Mouse (Mus musculus) embryo, embryonic 9.5 days (tissue): ENCODE measurements around the gene Gm20517.

Source experiments
- DNase-seq: peaks from one replicate; pipeline ENCODE4 v3.0.0-alpha.2; 2017; ENCODE audit errors: extremely low spot score

The Gm20517 gene

GRCm38 (mm10) chr17:47610849-47611660 is at the start of gene Gm20517, which contains the start of the genes Bysl and Med20:
TSS of gene Gm20517 (plus strand) at chr17:47611589.
TSS of gene Bysl (minus strand) at chr17:47611492.
TSS of gene Med20 (plus strand) at chr17:47611582.
- peak; percentile 98 for DNase-seq

- DNase-seq: no peak
Observed at GRCm38 (mm10) chr17:47562875-47563274, 48.5 kb upstream of the Gm20517 start.

DNA sequence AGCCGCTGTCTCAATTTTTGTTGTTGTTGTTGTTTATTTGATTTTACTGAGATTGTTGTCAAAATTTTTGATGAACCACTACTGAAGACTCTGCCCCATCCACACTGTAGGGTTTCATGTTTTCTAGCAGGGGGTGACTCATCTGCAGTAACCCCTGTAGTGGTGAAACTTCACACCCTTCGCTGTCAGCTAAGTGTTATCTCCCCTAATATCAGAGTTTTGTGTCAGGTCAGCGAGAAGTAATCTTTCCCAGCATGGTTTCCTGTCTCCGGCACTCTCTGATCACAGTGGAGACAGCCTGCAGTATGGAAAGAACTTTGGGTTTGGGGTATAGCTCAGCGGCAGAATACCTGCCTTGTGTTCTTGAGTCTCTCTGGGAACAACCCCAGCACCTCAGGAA is 46.8 kb upstream of the Gm20517 start:
- DNase-seq: no peak

DNA sequence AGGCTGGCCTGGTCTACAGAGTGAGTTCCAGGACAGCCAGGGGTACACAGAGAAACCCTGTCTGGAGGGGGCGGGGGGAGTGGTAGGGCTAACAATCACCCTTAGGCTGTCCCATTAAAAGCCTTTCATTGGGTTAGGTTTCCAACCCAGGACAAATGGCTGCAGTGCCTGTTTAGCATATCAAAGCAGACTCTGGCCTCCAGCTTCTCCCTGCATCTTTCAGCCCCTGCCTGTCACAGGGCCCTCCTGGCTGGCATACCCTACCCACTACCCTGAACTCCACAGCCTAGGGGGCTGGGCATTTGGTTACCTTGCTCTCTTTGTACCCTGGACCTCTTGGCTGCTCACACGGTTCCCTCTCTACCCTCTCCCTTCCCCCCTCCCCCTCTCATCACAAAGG is 45.3 kb upstream of the Gm20517 start:
- peak; percentile 22 for DNase-seq

GRCm38 (mm10) chr17:47567271-47567670 is 44.1 kb upstream of the Gm20517 start:
- no peak for DNase-seq

DNA sequence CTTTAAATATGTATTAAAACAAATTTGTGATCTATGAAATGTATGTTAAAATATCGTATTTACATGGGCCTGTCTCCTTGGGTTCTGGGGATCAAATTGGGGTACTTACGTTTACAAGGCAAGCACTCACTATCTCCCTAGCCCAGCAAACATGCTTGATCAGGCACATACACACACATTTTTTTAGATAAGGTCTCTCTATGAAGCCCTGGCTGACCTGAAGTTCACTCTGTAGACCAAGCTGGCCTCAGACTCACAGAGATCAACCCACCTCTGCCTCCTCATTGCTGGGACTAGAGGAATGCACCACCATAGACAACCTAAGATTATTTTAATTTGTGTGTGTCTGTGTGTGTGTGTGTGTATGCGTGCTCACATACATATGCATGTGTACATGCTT is 43.0 kb upstream of the Gm20517 start:
- no peak for DNase-seq

DNA sequence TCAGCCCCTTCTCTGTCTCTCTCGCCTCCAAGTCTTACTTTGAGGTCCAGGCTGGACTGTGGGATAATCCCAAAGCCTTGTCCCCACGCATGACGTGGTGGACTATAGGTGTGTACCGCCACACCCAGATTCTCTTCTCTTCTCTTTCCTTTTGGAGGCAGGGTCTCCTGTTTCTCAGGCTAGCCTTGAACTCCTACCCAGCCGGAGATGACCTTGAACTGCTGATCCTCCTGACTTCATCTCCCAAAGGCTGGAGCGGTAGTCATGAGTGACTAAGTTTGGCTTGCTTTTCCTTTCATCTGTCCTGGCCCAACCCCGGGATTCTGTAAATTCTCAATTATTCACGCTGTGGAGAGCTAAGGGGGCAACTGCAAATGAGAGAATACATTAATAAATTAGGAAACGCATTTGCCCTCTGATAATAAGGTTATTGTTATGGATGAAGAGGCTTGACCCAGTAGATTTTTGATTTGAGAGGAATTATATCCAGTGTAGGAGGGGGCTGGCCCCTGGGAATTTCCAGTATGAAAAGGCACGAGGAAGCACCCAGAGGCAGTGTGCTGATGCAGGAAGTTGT is 42.4 kb upstream of the Gm20517 start:
- DNase-seq: no peak

DNA sequence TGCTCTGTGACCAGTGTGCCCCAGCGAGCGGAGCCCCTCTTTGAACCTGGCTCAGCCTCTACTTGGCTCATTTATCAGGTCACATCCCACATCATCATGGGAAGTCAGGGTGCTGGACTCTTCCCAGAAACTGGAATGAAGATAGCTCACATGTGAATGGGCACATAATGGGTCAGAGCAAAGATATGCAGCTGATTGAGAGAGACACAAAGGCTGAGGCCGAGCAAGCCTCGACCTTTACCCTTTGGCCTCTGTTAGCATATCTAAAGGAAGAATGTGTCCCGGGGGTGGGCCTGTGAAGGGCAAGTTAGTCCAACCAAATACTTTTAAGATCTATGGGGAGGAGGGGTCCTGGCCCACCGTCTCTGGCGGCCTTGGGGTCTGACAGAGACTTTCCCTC is 39.8 kb upstream of the Gm20517 start:
- DNase-seq: peak; percentile 81

DNA sequence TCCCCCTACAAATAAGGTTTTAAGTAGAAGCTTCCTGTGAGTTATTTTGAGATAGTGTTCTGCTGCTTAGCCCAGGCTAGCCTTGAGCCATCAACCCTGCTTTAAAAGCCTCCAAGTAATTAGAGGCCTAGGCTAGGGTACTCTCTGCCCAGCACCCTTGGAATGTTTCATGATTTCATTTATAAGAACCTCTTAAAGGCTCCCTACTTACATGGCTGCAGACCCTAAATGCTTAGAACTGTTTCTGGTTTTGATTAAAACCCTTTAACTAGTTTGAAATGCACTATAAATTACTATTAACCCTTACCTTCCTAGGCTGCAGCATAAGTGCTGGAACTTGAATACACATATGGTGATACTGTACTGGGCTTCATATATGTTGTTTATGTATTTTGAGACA is 39.0 kb upstream of the Gm20517 start:
- no peak for DNase-seq

GRCm38 (mm10) chr17:47574028-47574427 is 37.4 kb upstream of the Gm20517 start:
- DNase-seq: no peak

GRCm38 (mm10) chr17:47574830-47575229 is 36.6 kb upstream of the Gm20517 start:
- no peak for DNase-seq

GRCm38 (mm10) chr17:47578655-47579054 is 32.7 kb upstream of the Gm20517 start:
- DNase-seq: no peak

DNA sequence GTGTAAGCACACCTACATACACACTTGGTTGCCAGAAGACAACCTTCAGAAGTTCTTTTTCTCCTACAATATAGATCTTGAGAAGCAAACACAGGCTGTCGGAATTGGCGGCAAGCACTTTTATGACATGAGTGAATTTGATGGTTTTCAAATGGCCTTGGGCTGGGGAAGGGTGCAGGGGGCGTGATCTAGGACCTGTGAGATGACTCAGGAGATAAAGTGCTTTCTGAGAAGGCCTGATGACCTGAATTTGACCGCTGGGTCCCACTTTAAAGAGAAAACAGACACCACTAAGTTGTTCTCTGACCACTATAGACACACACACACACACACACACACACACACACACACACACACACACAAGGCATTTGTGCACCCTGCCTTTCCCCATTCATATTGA is 30.4 kb upstream of the Gm20517 start:
- no peak for DNase-seq

DNA sequence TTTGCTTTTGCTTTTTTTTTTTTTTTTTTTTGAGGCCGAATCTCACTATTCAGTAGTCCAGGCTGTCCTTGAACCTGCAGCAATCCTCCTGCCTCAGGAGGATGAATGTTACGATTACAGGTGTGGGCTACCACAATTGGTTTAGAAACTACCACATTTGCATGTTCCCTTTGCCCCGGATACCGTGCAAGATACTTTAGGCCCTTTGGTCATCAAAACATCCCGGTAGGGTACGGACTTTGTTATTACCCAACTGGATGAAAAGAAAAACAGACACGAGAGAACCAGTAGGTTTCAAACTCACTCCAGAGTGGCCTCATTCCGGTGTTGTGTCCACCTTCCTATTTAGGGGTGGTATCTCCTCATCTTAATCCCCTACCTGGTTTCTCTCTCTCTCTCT is 22.9 kb upstream of the Gm20517 start:
- DNase-seq: no peak

DNA sequence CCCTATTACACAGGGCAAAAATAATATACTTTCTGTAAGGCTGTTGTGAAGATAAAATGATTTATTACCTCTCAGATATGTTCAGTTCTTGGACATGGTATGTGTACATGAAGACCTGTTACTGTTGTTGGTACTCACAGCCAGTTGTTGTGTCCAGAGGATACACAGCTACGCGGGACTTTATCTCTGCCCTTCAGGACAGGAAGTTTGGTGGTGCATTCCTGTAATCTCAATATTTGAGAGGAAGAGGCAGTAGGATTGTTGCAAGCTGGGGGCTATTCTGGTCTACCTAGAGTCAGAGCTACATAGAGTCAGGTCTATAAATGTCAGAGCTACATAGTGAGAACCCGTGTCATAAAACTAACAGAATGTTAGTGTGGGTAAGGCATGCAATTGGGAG is 20.3 kb upstream of the Gm20517 start:
- DNase-seq: no peak

- peak; percentile 90 for DNase-seq
Observed at GRCm38 (mm10) chr17:47593215-47593853, 18.1 kb upstream of the Gm20517 start.

- no peak for DNase-seq
Observed at GRCm38 (mm10) chr17:47593854-47594182, 17.6 kb upstream of the Gm20517 start.

DNA sequence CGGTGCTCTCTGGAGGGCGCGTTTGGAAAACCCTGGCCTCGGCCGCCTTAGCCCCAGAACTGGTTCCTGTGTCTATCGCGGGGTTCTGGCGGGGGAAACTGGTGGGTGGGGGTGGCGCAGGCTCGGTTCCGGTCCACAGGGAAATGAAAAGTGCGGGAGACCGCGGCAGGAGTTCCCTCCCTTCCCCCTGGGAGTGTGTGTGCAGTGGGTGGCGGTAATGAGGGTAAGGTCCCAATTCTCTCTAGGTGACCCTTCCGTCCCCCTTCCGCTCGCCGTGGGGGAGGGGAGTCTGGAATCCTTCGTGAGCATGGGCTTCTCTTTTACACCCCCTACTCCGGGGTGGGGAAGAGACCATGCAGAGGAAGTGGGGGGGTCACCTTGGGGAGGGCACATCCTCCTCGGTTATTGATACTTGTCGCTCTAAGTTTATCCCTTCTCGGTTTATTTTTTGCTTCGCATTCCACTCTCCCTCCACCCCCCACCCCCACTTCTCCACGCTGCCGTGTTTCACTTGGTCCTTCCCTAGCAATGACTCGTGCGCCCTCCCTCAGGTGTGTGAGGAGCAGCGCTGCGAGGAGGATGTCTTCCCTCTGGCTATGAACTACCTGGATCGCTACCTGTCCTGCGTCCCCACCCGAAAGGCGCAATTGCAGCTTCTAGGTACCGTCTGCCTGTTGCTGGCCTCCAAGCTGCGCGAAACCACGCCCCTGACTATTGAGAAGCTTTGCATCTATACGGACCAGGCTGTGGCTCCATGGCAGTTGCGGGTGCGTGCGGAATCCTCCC is 17.0 kb upstream of the Gm20517 start:
- DNase-seq: peak; percentile 58

DNA sequence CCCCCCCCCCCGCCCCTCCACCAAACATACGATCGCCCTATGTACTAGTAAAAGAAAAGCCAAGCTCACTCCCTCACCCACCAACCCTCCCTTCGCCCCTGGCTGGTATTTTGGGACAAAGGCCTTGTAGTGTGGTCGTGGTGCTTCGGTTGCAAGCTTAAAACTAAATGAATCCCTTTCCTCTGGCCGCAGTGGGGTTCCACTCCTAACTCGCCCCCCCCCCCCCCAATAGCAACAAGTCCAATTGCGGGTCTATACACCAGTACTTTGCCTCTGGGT is 16.5 kb upstream of the Gm20517 start:
- no peak for DNase-seq

GRCm38 (mm10) chr17:47595248-47596161 is 15.9 kb upstream of the Gm20517 start:
- peak; percentile 80 for DNase-seq

GRCm38 (mm10) chr17:47596162-47596838 is 15.1 kb upstream of the Gm20517 start:
- DNase-seq: no peak
